Mouse (Mus musculus): ENCODE measurements at regions not wholly inside any gene's neighbourhood (a gene's known extent, or its start where the extent isn't known, plus 50 kb on each side); places are given as distances from the start of the nearest gene placed in this dataset.

DNA sequence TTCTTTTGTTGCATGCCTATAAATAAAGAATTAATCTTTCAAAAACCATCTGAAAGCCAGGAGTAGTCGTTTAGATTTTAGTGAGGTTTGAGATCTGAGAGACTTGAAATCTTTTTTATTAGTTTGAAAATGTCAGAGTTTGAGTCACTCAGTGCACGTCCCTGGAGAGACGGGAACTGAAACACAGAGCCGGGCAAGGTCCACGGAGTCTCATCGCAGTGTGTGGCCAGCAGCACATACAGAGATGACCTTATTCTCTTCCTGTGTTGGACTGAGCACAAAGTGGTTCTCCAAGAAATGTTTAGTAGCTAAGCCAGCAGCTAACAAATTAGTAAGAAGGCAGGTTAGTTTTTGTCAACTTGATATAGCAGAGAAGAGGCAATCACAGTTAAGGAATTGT, 350.0 kb upstream of the Klf12 start:
- TF ChIP-seq POLR2A (IDR thresholded peaks at IDR 0.05; ENCODE audit: control insufficient read depth, extremely low read depth, insufficient read depth, low read length, poor library complexity) (no peak), CTCF (IDR thresholded peaks at IDR 0.05; ENCODE audit: borderline replicate concordance, control insufficient read depth, extremely low read depth, insufficient read depth, low read length, poor library complexity) (no peak)
